Comparison of ENCODE assay signal across 8 mouse cellular contexts in genomic region chr15:101227971-101228370, GRCm38 (mm10). TPM values are rescaled to one million over a fixed set of nuclear protein-coding genes. Genes with fewer than 3 reads are reported as not detected.
DNase-seq lines count a peak whose midpoint lies in the region; ATAC-seq and TF ChIP-seq lines count a peak whose summit lies in the region.

No protein-coding gene starts in this region.

- no peak for TF ChIP-seq POLR2A in thymus, adult 2 months (IDR thresholded peaks at IDR 0.05; ENCODE audit: control insufficient read depth, extremely low read depth, insufficient read depth, low read length, poor library complexity)

- TF ChIP-seq CTCF in thymus, adult 2 months (IDR thresholded peaks at IDR 0.05; ENCODE audit: borderline replicate concordance, control insufficient read depth, extremely low read depth, insufficient read depth, low read length, poor library complexity): no peak

- peak overlapping the region; percentile 17; the same call in 1 of the 2 replicates for H3K9ac ChIP-seq in lung, embryonic 15.5 days

- H3K4me3 ChIP-seq in thymus, adult 2 months (ENCODE audit: control insufficient read depth, insufficient read depth, low read length): no peak overlapping the region
- no peak overlapping the region; the same call in 1 of the 2 replicates for H3K4me3 ChIP-seq in lung, embryonic 15.5 days

- H3K36me3 ChIP-seq in thymus, adult 2 months (ENCODE audit: control insufficient read depth, insufficient read depth, low read length): no peaks in the 10 kb centered on the region
- H3K36me3 ChIP-seq in lung, embryonic 15.5 days: peaks cover 35% of the 10 kb centered on the region

- peak; percentile 79 for ATAC-seq in lung, embryonic 15.5 days (ENCODE audit: borderline replicate concordance, extremely low read depth, low FRiP score, low TSS enrichment)

- no peaks in the 10 kb centered on the region; the same call in 1 of the 2 replicates for H3K27me3 ChIP-seq in thymus, adult 2 months (ENCODE audit: control insufficient read depth, insufficient read depth, low read length)
- 0 out of 2 replicates have a peak, but pooled peaks cover 3% of the 10 kb centered on the region for H3K27me3 ChIP-seq in lung, embryonic 15.5 days

- no peaks in the 10 kb centered on the region for H3K9me3 ChIP-seq in lung, embryonic 15.5 days

- 17% methylated on average over 7 of the region's 7 CpGs for WGBS in thymus, adult 2 months
- 23% methylated on average over 7 of the region's 7 CpGs for WGBS in lung, embryonic 15.5 days

- peaks cover 41% of the 10 kb centered on the region for H3K4me1 ChIP-seq in thymus, adult 2 months (replicated peaks; ENCODE audit: control insufficient read depth, insufficient read depth, low read length)
- peaks cover 64% of the 10 kb centered on the region for H3K4me1 ChIP-seq in lung, embryonic 15.5 days

- no peak overlapping the region for H3K27ac ChIP-seq in thymus, adult 2 months (ENCODE audit: control insufficient read depth, insufficient read depth, low read length)
- H3K27ac ChIP-seq in lung, embryonic 15.5 days: peak overlapping the region; percentile 93

- intact Hi-C loops in gastrocnemius, postnatal 36 days (cut with DNase I): loop anchor here (10.0 kb wide), 1 partner anchor 847 kb away; the partner anchor contains the start of gene Eif4b

- DNase-seq in thymus, postnatal 14 days: peak; percentile 14
- DNase-seq in thymus, adult 2 months: no peak
- DNase-seq in gastrocnemius, postnatal 36 days: peak; percentile 66 to 68
- DNase-seq in kidney, adult 8-10 months: peak; percentile 62 to 68
- no peak for DNase-seq in right cerebral cortex, adult 2 months (ENCODE audit: low spot score in 2 of 2)
- no peak for DNase-seq in left cerebral cortex, adult 9 months (ENCODE audit: low spot score in 2 of 2)
- DNase-seq in layer of hippocampus, adult 18-20 months (ENCODE audit: low spot score in 2 of 2): no peak

- peak overlapping the region; percentile 41 for H3K4me2 ChIP-seq in lung, embryonic 15.5 days

RNA-seq across cellular contexts. Expression of gene Grasp, which starts 4.0 kb away (rescaled TPM):
- 10.2 and 15.4 TPM in 2 replicates for polyA plus RNA-seq in thymus, adult 2 months (2012; rRNA removed)
- total RNA-seq in gastrocnemius, postnatal 36 days (2021): 1 to 10 TPM; 5.7 to 6.3 TPM
- 6.9 and 7.9 TPM in 2 replicates for polyA plus RNA-seq in lung, embryonic 15.5 days (2015; fragmentation: Nextera tagmentation; extraction: Ambion mirVana)
- 10 to 100 TPM; 75.9 to 86.7 TPM for total RNA-seq in layer of hippocampus, adult 18-20 months (2021)

RNA-seq across cellular contexts. Expression of gene Nr4a1, which starts 26.1 kb away (rescaled TPM):
- 164 TPM in 2 replicates for polyA plus RNA-seq in thymus, adult 2 months (2012; rRNA removed)
- total RNA-seq in gastrocnemius, postnatal 36 days (2021): 100 to 1,000 TPM; 152 to 202 TPM
- polyA plus RNA-seq in lung, embryonic 15.5 days (2015; fragmentation: Nextera tagmentation; extraction: Ambion mirVana): 9.2 and 9.9 TPM in 2 replicates
- 100 to 1,000 TPM in 1 of 2 experiments, 10 to 100 TPM in 1; 87.1 to 105 TPM for total RNA-seq in layer of hippocampus, adult 18-20 months (2021)

RNA-seq across cellular contexts. Expression of gene Acvr1b, which starts 54.1 kb away (rescaled TPM):
- 34.9 and 35.3 TPM in 2 replicates for polyA plus RNA-seq in thymus, adult 2 months (2012; rRNA removed)
- 10 to 100 TPM; 32.4 to 36.5 TPM for total RNA-seq in gastrocnemius, postnatal 36 days (2021)
- 5.9 and 6.0 TPM in 2 replicates for polyA plus RNA-seq in lung, embryonic 15.5 days (2015; fragmentation: Nextera tagmentation; extraction: Ambion mirVana)
- total RNA-seq in layer of hippocampus, adult 18-20 months (2021): 10 to 100 TPM; 88.8 to 90.3 TPM

RNA-seq across cellular contexts. Expression of gene Atg101, which starts 56.1 kb away (rescaled TPM):
- polyA plus RNA-seq in thymus, adult 2 months (2012; rRNA removed): 68.5 and 75.2 TPM in 2 replicates
- 10 to 100 TPM; 30.6 to 32.6 TPM for total RNA-seq in gastrocnemius, postnatal 36 days (2021)
- 74.5 and 76.8 TPM in 2 replicates for polyA plus RNA-seq in lung, embryonic 15.5 days (2015; fragmentation: Nextera tagmentation; extraction: Ambion mirVana)
- total RNA-seq in layer of hippocampus, adult 18-20 months (2021): 10 to 100 TPM; 53.2 to 57.5 TPM

Comparison
In these comparisons a context has a peak if more than half of its experiments do, and no peak if none do; other contexts are left out.
1. DNase-seq: peak in thymus, postnatal 14 days (single experiment), gastrocnemius, postnatal 36 days (2 of 2) and kidney, adult 8-10 months (2 of 2); none in thymus, adult 2 months (single experiment), right cerebral cortex, adult 2 months (0 of 2), left cerebral cortex, adult 9 months (0 of 2) and layer of hippocampus, adult 18-20 months (0 of 2).
2. RNA of gene Grasp, which starts 4.0 kb away (total RNA-seq): 75.9 to 86.7 TPM in layer of hippocampus, adult 18-20 months; 5.7 to 6.3 TPM in gastrocnemius, postnatal 36 days; every median in the first group is over 10 times any median in the second.